9 mouse cellular contexts compared by ENCODE assay signal in genomic region chr19:32127180-32127850, GRCm38 (mm10). TPM values are rescaled to one million over a fixed set of nuclear protein-coding genes. Genes with fewer than 3 reads are reported as not detected.
DNase-seq lines count a peak whose midpoint lies in the region; ATAC-seq and TF ChIP-seq lines count a peak whose summit lies in the region.
"Had no signal": no experiment of that assay in that cellular context is flagged by ENCODE, and none has a peak within 500 bp of the region (broad histone marks: within the 10 kb centered on the region; RNA-seq: fewer than 3 reads in every experiment).

No protein-coding gene starts in this region.

- H3K27ac ChIP-seq in heart, embryonic 12.5 days (ENCODE audit: poor library complexity, severe bottlenecking) = no peak overlapping the region
- H3K27ac ChIP-seq in liver, embryonic 16.5 days (ENCODE audit: low read length) = no peak overlapping the region
- no peak overlapping the region for H3K27ac ChIP-seq in neural tube, embryonic 15.5 days (replicated peaks)
- H3K27ac ChIP-seq: neural tube, embryonic 13.5 days had no signal

- no peak overlapping the region for H3K9ac ChIP-seq in heart, embryonic 12.5 days
- H3K9ac ChIP-seq in liver, embryonic 16.5 days (ENCODE audit: low read depth, low read length) = no peak overlapping the region
- no peak overlapping the region for H3K9ac ChIP-seq in neural tube, embryonic 15.5 days (replicated peaks)
- H3K9ac ChIP-seq: neural tube, embryonic 13.5 days had no signal

- H3K9me3 ChIP-seq in heart, embryonic 12.5 days (replicated peaks) = no peaks in the 10 kb centered on the region
- H3K9me3 ChIP-seq in E14TG2a.4 (ENCODE audit: low read length) = no peaks in the 10 kb centered on the region
- H3K9me3 ChIP-seq in liver, embryonic 16.5 days (replicated peaks; ENCODE audit: control insufficient read depth, low read length) = no peaks in the 10 kb centered on the region
- H3K9me3 ChIP-seq in neural tube, embryonic 15.5 days (replicated peaks) = no peaks in the 10 kb centered on the region
- H3K9me3 ChIP-seq: neural tube, embryonic 13.5 days had no signal

- ATAC-seq in heart, embryonic 12.5 days (ENCODE audit: insufficient number of reproducible peaks, low FRiP score) = 0 out of 2 replicates have a peak, but pooled peaks have one; percentile 18
- ATAC-seq in liver, embryonic 16.5 days (ENCODE audit: low read depth) = peak; percentile 27; the same call in 1 of the 2 replicates
- ATAC-seq in neural tube, embryonic 15.5 days (ENCODE audit: low FRiP score) = no peak

- no peak for DNase-seq in heart, adult 8-10 months (ENCODE audit: low spot score)
- peak; percentile 30 for DNase-seq in embryo, embryonic 10 days (ENCODE audit: low spot score)
- DNase-seq in urinary bladder, postnatal 25 days (ENCODE audit: low spot score) = no peak
- no peak for DNase-seq in adrenal gland, postnatal 4 days (ENCODE audit: low spot score in 2 of 2)

- no peaks in the 10 kb centered on the region for H3K27me3 ChIP-seq in heart, embryonic 12.5 days (replicated peaks)
- no peaks in the 10 kb centered on the region for H3K27me3 ChIP-seq in E14TG2a.4 (ENCODE audit: insufficient read depth, low read length)
- H3K27me3 ChIP-seq in liver, embryonic 16.5 days (ENCODE audit: control insufficient read depth, insufficient read depth, low read depth, low read length) = no peaks in the 10 kb centered on the region
- H3K27me3 ChIP-seq in neural tube, embryonic 15.5 days (replicated peaks) = no peaks in the 10 kb centered on the region
- H3K27me3 ChIP-seq: neural tube, embryonic 13.5 days had no signal

- WGBS in heart, embryonic 12.5 days = 69% methylated on average over 10 of the region's 10 CpGs
- WGBS in liver, embryonic 16.5 days (ENCODE audit: insufficient replicate concordance) = 70% methylated on average over 10 of the region's 10 CpGs
- 82% methylated on average over 10 of the region's 10 CpGs for WGBS in neural tube, embryonic 15.5 days

- peaks cover 36% of the 10 kb centered on the region for H3K36me3 ChIP-seq in heart, embryonic 12.5 days
- H3K36me3 ChIP-seq in E14TG2a.4 (ENCODE audit: insufficient read depth, low read length) = peaks cover 65% of the 10 kb centered on the region
- peaks cover 24% of the 10 kb centered on the region for H3K36me3 ChIP-seq in liver, embryonic 16.5 days (ENCODE audit: control insufficient read depth, insufficient read depth)
- 0 out of 2 replicates have a peak, but pooled peaks cover 2% of the 10 kb centered on the region for H3K36me3 ChIP-seq in neural tube, embryonic 15.5 days

- 0 out of 2 replicates have a peak, but pooled peaks cover 9% of the 10 kb centered on the region for H3K4me1 ChIP-seq in heart, embryonic 12.5 days (replicated peaks)
- H3K4me1 ChIP-seq in E14TG2a.4 (replicated peaks; ENCODE audit: low read depth, low read length) = peaks cover 24% of the 10 kb centered on the region
- H3K4me1 ChIP-seq in liver, embryonic 16.5 days (ENCODE audit: control insufficient read depth, low read depth, low read length) = no peaks in the 10 kb centered on the region
- H3K4me1 ChIP-seq in neural tube, embryonic 15.5 days = no peaks in the 10 kb centered on the region
- H3K4me1 ChIP-seq: neural tube, embryonic 13.5 days had no signal

- no peak overlapping the region for H3K4me2 ChIP-seq in heart, embryonic 12.5 days
- no peak overlapping the region for H3K4me2 ChIP-seq in liver, embryonic 16.5 days (ENCODE audit: low read depth, low read length)
- no peak overlapping the region for H3K4me2 ChIP-seq in neural tube, embryonic 15.5 days
- H3K4me2 ChIP-seq: neural tube, embryonic 13.5 days had no signal

- H3K4me3 ChIP-seq in heart, embryonic 12.5 days = no peak overlapping the region
- no peak overlapping the region for H3K4me3 ChIP-seq in E14TG2a.4 (replicated peaks; ENCODE audit: low read length)
- no peak overlapping the region for H3K4me3 ChIP-seq in liver, embryonic 16.5 days (ENCODE audit: low read depth, low read length)
- H3K4me3 ChIP-seq in neural tube, embryonic 15.5 days (replicated peaks) = no peak overlapping the region
- H3K4me3 ChIP-seq: neural tube, embryonic 13.5 days had no signal

- peak; percentile 77 for TF ChIP-seq CTCF in E14TG2a.4 (conservative IDR thresholded peaks at IDR 0.05; ENCODE audit: low read length)

RNA-seq across cellular contexts. Expression of gene Asah2, which starts 19.3 kb away (rescaled TPM):
- polyA plus RNA-seq in heart, embryonic 12.5 days (2016; fragmentation: Nextera tagmentation; extraction: Ambion mirVana) = 2.6 and 3.1 TPM in 2 replicates
- total RNA-seq in heart, adult 8-10 months (2022) = 10 to 100 TPM; 13.5 to 16.6 (median 15.5) TPM
- polyA plus RNA-seq in liver, embryonic 16.5 days (2015; fragmentation: Nextera tagmentation; extraction: Ambion mirVana) = 0.53 and 0.58 TPM in 2 replicates
- 10 to 100 TPM; 22.7 to 23.2 TPM for total RNA-seq in adrenal gland, postnatal 4 days (2021)
- polyA plus RNA-seq in neural tube, embryonic 15.5 days (2015; fragmentation: Nextera tagmentation; extraction: Ambion mirVana) = 1.1 and 1.2 TPM in 2 replicates
